Mouse (Mus musculus): Measurements from ENCODE around the gene Clasp2.

DNA sequence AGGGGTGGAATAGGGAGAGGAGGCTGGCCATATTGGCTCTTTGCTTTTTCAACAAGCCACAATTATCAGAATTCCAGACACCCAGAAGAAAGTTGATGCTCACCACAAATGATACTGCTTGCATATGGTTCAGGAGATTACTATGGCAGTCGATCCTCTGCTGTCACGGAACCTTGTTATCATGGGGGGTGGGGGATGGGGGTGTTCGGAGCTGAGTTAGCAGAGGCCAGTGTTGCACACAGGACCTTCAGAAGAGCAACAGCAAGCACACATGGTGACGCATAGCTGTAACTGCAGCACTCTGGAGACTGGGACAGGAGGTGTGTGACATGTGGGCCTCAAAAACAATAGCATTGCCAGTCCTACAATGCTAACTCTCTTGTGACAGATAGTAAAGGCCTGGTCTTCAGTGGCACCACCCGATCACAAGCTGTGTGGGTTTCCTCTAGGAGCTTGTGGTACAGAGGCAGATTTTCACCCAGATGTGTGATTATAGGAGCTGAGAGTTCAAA is 116.7 kb downstream of the Clasp2 start:
- TF ChIP-seq CTCF (IDR thresholded peaks at IDR 0.05; ENCODE audit: low read depth, low read length) (no peak), POLR2A (IDR thresholded peaks at IDR 0.05; ENCODE audit: borderline replicate concordance, low read depth, low read length) (no peak)

Data from bone marrow macrophage, adult 2 months (primary cell).